Mouse (Mus musculus): ENCODE data around the gene St6galnac6.

GRCm38 (mm10) chr2:32642813-32643212, 43.3 kb downstream of the St6galnac6 start:
- TF ChIP-seq POLR2A (IDR thresholded peaks at IDR 0.05; ENCODE audit: low read depth, low read length): no peak
- TF ChIP-seq CTCF (IDR thresholded peaks at IDR 0.05; ENCODE audit: borderline replicate concordance, insufficient read depth, low read length): no peak

Data from embryonic fibroblast, embryonic 13.5 days (primary cell).